Mouse (Mus musculus) gastrocnemius, adult 18-20 months (tissue): ENCODE data around the gene Trim67. TPM values are rescaled to one million over a fixed set of nuclear protein-coding genes. Genes with fewer than 3 reads are reported as not detected.

ENCODE experiments used
- DNase-seq: peaks from one replicate; pipeline ENCODE4 v3.0.0; 2021; ENCODE audit warnings: low spot score
- total RNA-seq, 2 experiments: library from RNA; stranded (reverse); gene quantifications; 2 replicates each; pipeline ENCODE4 v1.2.3; 2021

The Trim67 gene
- total RNA-seq, 2 experiments from 2014 or later: 0.05 to 0.21 TPM

- DNase-seq: no peak
Observed at GRCm38 (mm10) chr8:124793661-124794485, 981 bp downstream of the Trim67 start.

GRCm38 (mm10) chr8:124794486-124794780 is 1.5 kb downstream of the Trim67 start:
- DNase-seq: no peak

GRCm38 (mm10) chr8:124795781-124796488 is 3.0 kb downstream of the Trim67 start:
- DNase-seq: no peak

DNA sequence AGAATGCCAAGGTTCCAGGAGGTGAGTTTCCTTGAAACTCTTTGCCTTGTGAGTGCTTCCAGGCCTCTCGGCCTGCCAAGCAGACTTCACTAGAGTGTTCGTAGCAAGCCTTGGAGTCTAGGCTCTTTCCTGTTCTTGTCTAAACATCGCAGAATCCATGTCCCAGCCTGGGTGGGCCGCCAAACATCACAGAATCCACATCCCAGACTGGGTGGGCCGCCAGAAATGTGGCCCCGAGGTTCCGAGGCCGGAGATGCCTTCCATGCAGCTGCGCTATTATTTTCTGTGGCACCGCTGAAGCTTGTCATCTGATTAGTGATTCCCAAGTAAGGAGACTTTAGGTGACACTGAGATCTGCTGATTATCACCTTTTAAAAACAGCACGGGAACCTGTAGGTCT is 7.7 kb downstream of the Trim67 start:
- no peak for DNase-seq

DNA sequence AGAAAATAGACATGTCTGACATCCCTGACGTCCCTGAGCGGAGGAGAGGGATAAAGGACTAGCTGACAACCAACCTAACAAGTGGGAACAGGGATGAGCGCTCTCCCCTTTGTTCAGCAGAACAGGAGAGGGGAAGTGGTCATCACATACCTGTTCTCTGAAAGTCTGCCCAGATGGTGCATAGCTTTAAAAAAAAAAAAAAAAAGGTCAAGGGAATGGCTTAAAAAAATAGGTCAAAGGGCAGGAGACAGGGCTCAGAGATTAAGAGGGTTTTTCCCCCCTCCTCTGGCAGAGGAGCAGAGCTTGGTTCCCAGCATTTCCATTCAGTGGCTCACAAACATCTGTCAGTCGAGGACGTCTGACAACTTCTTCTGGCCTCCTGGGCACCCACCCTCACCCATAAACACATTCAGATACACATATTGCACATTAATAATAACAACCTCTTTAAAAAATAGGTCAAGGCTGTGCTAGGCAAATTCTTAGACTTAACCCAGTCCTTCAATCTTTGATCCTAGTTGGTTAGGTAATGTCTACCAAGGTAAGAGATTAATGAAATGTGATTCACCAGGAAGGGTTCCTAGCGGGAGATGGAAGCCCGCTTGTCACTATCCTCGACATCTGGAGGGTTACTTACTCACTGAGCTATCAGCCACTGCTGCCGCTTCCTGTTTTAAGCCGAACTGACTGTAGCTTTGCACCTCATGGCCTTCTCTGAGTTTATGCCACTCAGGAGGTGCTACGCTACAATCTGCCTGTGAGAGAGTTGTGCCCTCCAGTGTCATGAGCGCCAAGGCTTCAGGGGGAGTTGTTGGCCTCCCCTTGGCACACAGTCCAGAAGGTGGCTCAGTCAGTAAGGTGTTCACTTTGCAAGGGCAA is 11.2 kb downstream of the Trim67 start:
- DNase-seq: no peak

DNA sequence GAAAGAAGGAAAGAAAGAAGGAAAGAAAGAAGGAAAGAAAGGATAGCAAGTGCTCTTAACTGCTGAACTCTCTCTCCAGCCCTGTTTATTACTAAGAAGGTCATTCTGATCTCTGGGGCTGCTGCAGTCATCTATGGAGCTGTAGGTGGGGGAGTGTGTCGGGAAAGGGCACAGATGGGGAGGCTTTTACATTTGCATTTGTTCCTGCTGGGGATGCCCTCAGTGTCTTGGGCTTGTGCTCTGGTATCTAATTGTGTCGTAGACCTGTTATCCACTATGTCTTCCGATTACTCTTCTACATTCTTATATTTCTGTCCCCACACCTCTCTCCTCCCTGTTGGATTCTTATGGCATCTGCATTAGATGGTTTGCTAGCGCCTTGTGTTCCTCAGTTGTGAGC is 13.1 kb downstream of the Trim67 start:
- DNase-seq: no peak

DNA sequence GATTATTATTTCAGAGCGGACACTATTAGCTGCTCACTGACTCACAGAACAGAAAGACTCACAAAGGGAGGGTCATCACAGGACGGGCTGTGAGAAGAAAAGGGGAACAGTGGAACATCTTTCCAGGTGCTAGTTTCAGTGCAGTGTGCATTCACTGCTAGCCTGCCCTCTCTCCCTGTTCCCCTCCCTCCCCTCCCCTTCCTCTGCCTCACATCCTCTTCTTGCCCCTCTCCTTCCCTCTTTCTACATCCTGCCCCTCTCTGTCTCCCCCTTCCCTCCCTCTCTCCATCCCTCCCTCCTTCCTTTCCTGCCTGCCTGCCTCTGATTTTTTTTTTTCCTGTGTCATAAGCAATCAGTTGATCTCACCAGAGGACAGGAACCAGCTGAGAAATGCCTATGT is 16.5 kb downstream of the Trim67 start:
- no peak for DNase-seq

DNA sequence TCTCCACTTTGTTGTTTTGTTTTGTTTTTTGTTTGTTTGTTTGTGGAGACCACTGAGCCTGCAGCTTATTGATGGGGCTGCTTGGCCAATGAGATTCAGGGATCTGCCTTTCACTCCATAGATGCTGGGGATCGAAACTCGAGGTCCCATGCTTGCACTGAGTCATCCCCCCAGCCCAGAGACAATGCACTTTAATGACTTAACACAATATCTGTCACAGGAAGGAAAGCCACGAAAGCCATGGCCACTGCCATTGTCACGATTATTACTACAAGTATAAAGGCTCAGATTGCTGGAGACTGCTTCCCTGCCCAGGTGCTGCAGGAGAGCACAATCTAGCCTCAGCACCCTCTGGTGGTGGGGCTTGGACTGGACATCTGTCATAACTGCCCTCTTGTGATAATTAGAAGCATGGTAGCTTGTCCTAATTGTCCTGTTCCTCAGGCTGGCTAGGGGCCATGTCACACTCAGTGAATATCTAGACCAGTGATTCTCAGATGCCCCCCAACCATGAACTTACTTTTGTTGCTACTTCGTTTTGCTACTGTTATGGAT is 17.2 kb downstream of the Trim67 start:
- no peak for DNase-seq

GRCm38 (mm10) chr8:124810689-124811394 is 17.9 kb downstream of the Trim67 start:
- DNase-seq: no peak

DNA sequence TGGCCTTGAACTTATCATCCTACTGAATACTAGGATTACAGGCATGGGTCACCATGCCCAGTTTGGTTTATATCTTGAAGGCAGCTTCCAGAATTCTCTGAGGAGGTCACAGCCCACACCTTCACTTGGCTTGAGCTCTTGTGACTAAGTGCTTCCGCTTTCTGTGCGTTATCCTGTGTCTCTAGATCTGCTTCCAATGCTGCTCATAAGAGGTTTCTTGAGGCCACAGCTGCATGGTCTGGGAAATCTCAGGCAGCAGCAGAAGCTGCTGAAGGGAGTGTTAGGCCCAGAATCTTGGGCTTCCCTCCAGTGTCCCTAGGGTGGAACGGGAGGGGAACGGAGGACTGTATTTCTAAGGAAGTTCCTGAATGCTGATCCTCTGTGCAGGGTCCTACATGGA is 20.4 kb downstream of the Trim67 start:
- no peak for DNase-seq

DNA sequence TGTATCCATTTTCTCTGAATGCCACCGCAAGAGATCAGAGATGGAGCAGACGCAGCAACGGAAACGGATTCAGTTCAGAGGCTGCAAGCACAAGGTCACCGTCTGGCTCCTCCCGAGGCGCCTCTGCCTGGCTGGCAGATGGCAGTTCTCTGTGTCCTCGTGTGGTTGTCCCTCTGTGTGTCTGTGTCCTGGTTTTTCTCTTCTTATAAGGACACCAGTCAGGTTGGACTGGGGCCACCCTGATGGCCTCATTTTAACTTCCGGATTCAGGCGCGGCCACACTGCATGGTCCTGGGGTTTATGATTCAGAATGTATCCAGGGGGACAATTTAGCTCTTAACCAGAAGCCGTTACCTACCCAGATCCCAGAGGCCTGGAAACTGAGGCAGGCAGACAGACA is 23.0 kb downstream of the Trim67 start:
- DNase-seq: no peak

GRCm38 (mm10) chr8:124816866-124817265 is 24.0 kb downstream of the Trim67 start:
- DNase-seq: no peak

GRCm38 (mm10) chr8:124817361-124817760 is 24.5 kb downstream of the Trim67 start:
- peak; percentile 82 for DNase-seq

GRCm38 (mm10) chr8:124819612-124820115 is 26.8 kb downstream of the Trim67 start:
- DNase-seq: no peak

DNA sequence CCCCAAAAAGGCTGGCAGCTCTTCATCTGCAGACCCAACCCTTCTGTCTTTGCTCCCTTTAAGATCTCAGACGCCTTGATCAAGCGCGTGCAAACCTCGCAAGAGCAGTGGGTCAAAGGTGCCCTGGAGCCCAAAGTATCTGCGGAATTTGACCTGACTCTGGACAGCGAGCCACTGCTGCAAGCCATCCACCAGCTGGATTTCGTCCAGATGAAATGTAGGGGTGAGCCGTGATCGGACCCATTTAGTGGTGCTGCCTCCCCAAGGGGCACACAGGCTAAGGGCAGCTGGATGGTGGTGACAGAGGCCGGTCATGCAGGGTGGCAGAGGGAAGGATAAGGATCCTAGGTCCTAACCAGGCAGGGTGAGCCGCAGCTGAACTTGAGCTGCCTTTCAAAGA is 27.2 kb downstream of the Trim67 start:
- no peak for DNase-seq

DNA sequence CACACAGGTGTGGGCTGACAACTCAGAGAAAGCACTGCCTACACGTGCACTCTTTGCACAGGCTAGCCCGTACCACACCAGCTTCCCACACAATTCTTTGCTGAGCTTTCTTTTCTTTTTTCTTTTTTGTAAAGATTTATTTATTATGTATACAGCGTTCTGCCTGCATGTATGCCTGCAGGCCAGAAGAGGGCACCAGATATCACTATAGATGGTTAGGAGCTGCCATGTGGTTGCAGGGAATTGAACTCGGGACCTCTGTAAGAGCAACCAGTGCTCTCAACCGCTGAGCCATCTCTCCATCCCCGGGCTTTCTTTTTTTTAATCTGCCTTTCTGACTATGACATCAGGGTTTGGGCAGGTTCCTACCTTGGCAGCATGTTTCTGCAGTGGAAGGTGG is 30.6 kb downstream of the Trim67 start:
- no peak for DNase-seq

GRCm38 (mm10) chr8:124826658-124827057 is 33.8 kb downstream of the Trim67 start:
- DNase-seq: peak; percentile 50

GRCm38 (mm10) chr8:124827387-124827786 is 34.5 kb downstream of the Trim67 start:
- peak; percentile 70 for DNase-seq

- DNase-seq: no peak
Observed at GRCm38 (mm10) chr8:124828561-124829240, 35.8 kb downstream of the Trim67 start.

DNA sequence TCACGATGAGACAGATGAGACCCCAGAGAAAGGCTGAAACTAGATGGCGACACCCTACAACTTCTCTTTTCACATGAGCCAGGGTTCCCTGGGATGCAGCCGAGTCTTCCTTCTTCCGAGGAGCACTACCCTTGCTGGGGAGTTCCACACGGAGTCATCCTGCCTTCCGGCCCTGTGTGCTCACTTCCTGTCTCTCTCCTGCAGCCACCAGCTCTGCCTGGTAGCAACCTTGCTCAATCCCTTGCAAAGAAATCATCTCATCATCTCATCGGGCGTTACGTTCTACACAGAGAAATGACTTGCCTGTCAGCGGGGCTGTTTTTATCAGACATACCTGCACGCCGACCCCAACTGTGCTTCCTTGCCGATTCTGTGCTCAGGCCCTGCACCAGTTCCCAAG is 37.2 kb downstream of the Trim67 start:
- no peak for DNase-seq
